Mouse (Mus musculus) MEL (cell line): ENCODE results near the gene Rab9. TPM values are rescaled to one million over a fixed set of nuclear protein-coding genes. Genes with fewer than 3 reads are reported as not detected.

Experiments used
- DNase-seq: peaks from one replicate; pipeline ENCODE4 v3.0.0; 2011; ENCODE audit warnings: low read depth, low spot score
- H3K27ac ChIP-seq: 2 replicates; pipeline ENCODE4 v1.5.1; 2012; ENCODE audit warnings: low read depth, mild to moderate bottlenecking, control low read depth, low read length, moderate library complexity; ENCODE audit not compliant: control insufficient read depth
- H3K27me3 ChIP-seq, 2 experiments: fragments of 150-350 bp in 1 of 2; sonication (generic) in 1 of 2; 2 replicates each; pipeline ENCODE4 v1.6.1; 2012; ENCODE audit warnings: low read length in 2 of 2, mild to moderate bottlenecking in 2 of 2, improper control_type of control experiment in 1 of 2, moderate library complexity in 1 of 2; ENCODE audit not compliant: insufficient read depth in 2 of 2, control insufficient read depth in 1 of 2
- H3K36me3 ChIP-seq, 2 experiments: 2 replicates each; pipeline ENCODE4 v1.6.1; 2012 to 2014; ENCODE audit warnings: low read length in 2 of 2, improper control_type of control experiment in 1 of 2, inconsistent platforms in 1 of 2, mild to moderate bottlenecking in 1 of 2; ENCODE audit not compliant: insufficient read depth in 2 of 2, control insufficient read depth in 1 of 2
- H3K4me1 ChIP-seq, 2 experiments: fragments of 150-350 bp in 1 of 2; sonication (generic) in 1 of 2; 2 replicates each; pipeline ENCODE4 v1.6.1; 2012; ENCODE audit warnings: low read length in 2 of 2, improper control_type of control experiment in 1 of 2, mild to moderate bottlenecking in 1 of 2; ENCODE audit not compliant: insufficient read depth in 2 of 2, control insufficient read depth in 1 of 2
- H3K4me3 ChIP-seq, 2 experiments: fragments of 150-350 bp in 1 of 2; sonication (generic) in 1 of 2; 2 replicates each; pipeline ENCODE4 v1.5.1; 2012; ENCODE audit warnings: low read depth in 2 of 2, low read length in 2 of 2, mild to moderate bottlenecking in 2 of 2, moderate library complexity in 2 of 2, control low read depth in 1 of 2, improper control_type of control experiment in 1 of 2; ENCODE audit not compliant: control insufficient read depth in 1 of 2, insufficient read depth in 1 of 2
- H3K79me2 ChIP-seq: 2 replicates; pipeline ENCODE4 v1.6.1; 2012; ENCODE audit warnings: mild to moderate bottlenecking, low read length, moderate library complexity; ENCODE audit not compliant: control insufficient read depth, poor library complexity, insufficient read depth
- H3K9ac ChIP-seq: 2 replicates; pipeline ENCODE4 v1.6.1; 2012; ENCODE audit warnings: low read depth, mild to moderate bottlenecking, control low read depth, low read length, moderate library complexity; ENCODE audit not compliant: control insufficient read depth, poor library complexity, severe bottlenecking
- H3K9me3 ChIP-seq: fragments of 150-350 bp; sonication (generic); replicated peaks from 2 replicates; pipeline ENCODE4 v1.6.1; 2012; ENCODE audit warnings: mild to moderate bottlenecking, low read length, improper control_type of control experiment, moderate library complexity; ENCODE audit not compliant: insufficient read depth
- BHLHE40 ChIP-seq: IDR thresholded peaks from 2 replicates; pipeline ENCODE4 v1.6.1; 2012; ENCODE audit warnings: low read depth, mild to moderate bottlenecking, inconsistent platforms, low read length, improper control_type of control experiment, borderline replicate concordance
- CHD1 ChIP-seq: IDR thresholded peaks from 2 replicates; pipeline ENCODE4 v1.6.1; 2012; ENCODE audit warnings: low read depth, mild to moderate bottlenecking, inconsistent platforms, low read length, improper control_type of control experiment
- CTCF ChIP-seq, 3 experiments: IDR thresholded peaks in 2 of 3; conservative IDR thresholded peaks in 1 of 3; 2 replicates each; pipeline ENCODE4 v1.5.1; 2011 to 2012; ENCODE audit warnings: low read length in 3 of 3, low read depth in 2 of 3, mild to moderate bottlenecking in 2 of 3, improper control_type of control experiment in 1 of 3, inconsistent platforms in 1 of 3, mixed read lengths in 1 of 3, moderate library complexity in 1 of 3; ENCODE audit not compliant: control insufficient read depth in 1 of 3, insufficient read depth in 1 of 3, poor library complexity in 1 of 3, severe bottlenecking in 1 of 3
- E2F4 ChIP-seq: IDR thresholded peaks from 2 replicates; pipeline ENCODE4 v1.6.1; 2011; ENCODE audit warnings: low read depth, low read length, improper control_type of control experiment, borderline replicate concordance
- ELF1 ChIP-seq: IDR thresholded peaks from 2 replicates; pipeline ENCODE4 v1.6.1; 2014; ENCODE audit warnings: low read depth, mild to moderate bottlenecking, inconsistent platforms, low read length, improper control_type of control experiment, moderate library complexity
- GATA1 ChIP-seq: IDR thresholded peaks from 2 replicates; pipeline ENCODE4 v1.6.1; 2011; ENCODE audit warnings: low read depth, low read length, improper control_type of control experiment
- HCFC1 ChIP-seq: IDR thresholded peaks from 2 replicates; pipeline ENCODE4 v1.6.1; 2012; ENCODE audit warnings: low read depth, mild to moderate bottlenecking, inconsistent platforms, low read length, improper control_type of control experiment, moderate library complexity
- JUND ChIP-seq: IDR thresholded peaks from 2 replicates; pipeline ENCODE4 v1.6.1; 2011; ENCODE audit warnings: low read depth, mild to moderate bottlenecking, improper control_type of control experiment, low read length
- KAT2A ChIP-seq: conservative IDR thresholded peaks from 2 replicates; pipeline ENCODE4 v1.6.1; 2012; ENCODE audit warnings: low read depth, low read length, improper control_type of control experiment, inconsistent platforms
- MAFK ChIP-seq: IDR thresholded peaks from 2 replicates; pipeline ENCODE4 v1.6.1; 2011; ENCODE audit warnings: low read depth, mild to moderate bottlenecking, low read length, improper control_type of control experiment, borderline replicate concordance
- MAX ChIP-seq: IDR thresholded peaks from 2 replicates; pipeline ENCODE4 v1.6.1; 2011; ENCODE audit warnings: low read length, improper control_type of control experiment
- MAZ ChIP-seq: IDR thresholded peaks from 2 replicates; pipeline ENCODE4 v1.6.1; 2012; ENCODE audit warnings: low read depth, mild to moderate bottlenecking, inconsistent platforms, low read length, improper control_type of control experiment
- MEF2A ChIP-seq: IDR thresholded peaks from 2 replicates; pipeline ENCODE4 v1.6.1; 2014; ENCODE audit warnings: low read depth, mild to moderate bottlenecking, inconsistent platforms, low read length, improper control_type of control experiment; ENCODE audit not compliant: poor library complexity, insufficient replicate concordance, severe bottlenecking; ENCODE audit errors: extremely low read depth
- MYC ChIP-seq: IDR thresholded peaks from 2 replicates; pipeline ENCODE4 v1.6.1; 2011; ENCODE audit warnings: low read depth, mild to moderate bottlenecking, low read length, improper control_type of control experiment, moderate library complexity
- NELFE ChIP-seq: IDR thresholded peaks from 2 replicates; pipeline ENCODE4 v1.6.1; 2011; ENCODE audit warnings: low read depth, low read length, improper control_type of control experiment
- NRF1 ChIP-seq: IDR thresholded peaks from 2 replicates; pipeline ENCODE4 v1.6.1; 2014; ENCODE audit warnings: low read depth, mild to moderate bottlenecking, inconsistent platforms, low read length, improper control_type of control experiment, moderate library complexity; ENCODE audit not compliant: poor library complexity, insufficient read depth, severe bottlenecking
- POLR2A ChIP-seq, 2 experiments: IDR thresholded peaks; 2 replicates each; pipeline ENCODE4 v1.6.1; 2011 to 2012; ENCODE audit warnings: low read length in 2 of 2, mild to moderate bottlenecking in 2 of 2, control low read depth in 1 of 2, improper control_type of control experiment in 1 of 2, low read depth in 1 of 2, moderate library complexity in 1 of 2; ENCODE audit not compliant: control insufficient read depth in 1 of 2, insufficient read depth in 1 of 2, poor library complexity in 1 of 2
- POLR2AphosphoS5 ChIP-seq: IDR thresholded peaks from 2 replicates; pipeline ENCODE4 v1.6.1; 2012; ENCODE audit warnings: low read depth, borderline replicate concordance, mild to moderate bottlenecking, inconsistent platforms, low read length, moderate library complexity, mixed read lengths
- RAD21 ChIP-seq: IDR thresholded peaks from 2 replicates; pipeline ENCODE4 v1.6.1; 2011; ENCODE audit warnings: mild to moderate bottlenecking, low read depth, low read length, improper control_type of control experiment
- RCOR1 ChIP-seq: IDR thresholded peaks from 2 replicates; pipeline ENCODE4 v1.6.1; 2012; ENCODE audit warnings: low read depth, mild to moderate bottlenecking, inconsistent platforms, low read length, improper control_type of control experiment
- SIN3A ChIP-seq: IDR thresholded peaks from 2 replicates; pipeline ENCODE4 v1.6.1; 2012; ENCODE audit warnings: low read length, improper control_type of control experiment, inconsistent platforms
- TAL1 ChIP-seq: IDR thresholded peaks from 2 replicates; pipeline ENCODE4 v1.6.1; 2012; ENCODE audit warnings: mild to moderate bottlenecking, inconsistent platforms, low read length, moderate library complexity, mixed read lengths
- USF1 ChIP-seq: IDR thresholded peaks from 2 replicates; pipeline ENCODE4 v1.6.1; 2014; ENCODE audit warnings: low read depth, mild to moderate bottlenecking, inconsistent platforms, low read length, improper control_type of control experiment, moderate library complexity
- USF2 ChIP-seq, 2 experiments: IDR thresholded peaks; 2 replicates each; pipeline ENCODE4 v1.6.1; 2011 to 2012; ENCODE audit warnings: improper control_type of control experiment in 2 of 2, low read length in 2 of 2, borderline replicate concordance in 1 of 2, inconsistent platforms in 1 of 2, low read depth in 1 of 2, mild to moderate bottlenecking in 1 of 2; ENCODE audit not compliant: insufficient read depth in 1 of 2
- polyA plus RNA-seq, 2 experiments: library from polyadenylated mRNA; stranded (reverse) in 1 of 2; unstranded in 1 of 2; fragments of >175 nt in 1 of 2; fragments of >200 nt in 1 of 2; gene quantifications; 2 replicates each; pipeline versions ENCODE4 v1.2.1 to v1.2.4; 2012; ENCODE audit warnings: low replicate concordance in 2 of 2, low read depth in 1 of 2; ENCODE audit not compliant: insufficient read length in 2 of 2, insufficient read depth in 1 of 2, missing spikeins in 1 of 2
- total RNA-seq: library from RNA; depleted of rRNA; stranded (reverse); fragments of 300-350 nt; gene quantifications from 2 replicates; pipeline ENCODE4 v1.2.3, GENCODE M21; 2012

Rab9 gene
- total and polyA plus RNA-seq, 3 experiments, result 32.3 to 136 (median 50.0) TPM

GRCm38 (mm10) chrX:166440036-166440615 lies 39.5 kb downstream of the Rab9 start, which contains the start of gene Trappc2:
Trappc2 (plus strand) TSS chrX:166440574.
- Histone ChIP-seq H3K4me1 (peaks cover 10% of the 10 kb centered on the region in 2 experiments), H3K9me3 (no peaks in the 10 kb centered on the region), H3K36me3 (peaks cover 5 to 30% of the 10 kb centered on the region in 2 experiments), H3K27ac (peak within 1 kb of the TSS; percentile 57), H3K79me2 (peaks cover 11% of the 10 kb centered on the region), H3K27me3 (no peaks in the 10 kb centered on the region), H3K9ac (peak within 1 kb of the TSS; percentile 92), H3K4me3 (peak within 1 kb of the TSS; percentile 74 to 78)
- DNase-seq, result peak; percentile 73
- no peak for TF ChIP-seq JUND
- no peak for TF ChIP-seq CTCF (IDR thresholded peaks at IDR 0.05 in 2 of 3, conservative IDR thresholded peaks at IDR 0.05 in 1 of 3; ENCODE audit: control insufficient read depth in 1 of 3, insufficient read depth in 1 of 3, low read depth in 2 of 3, low read length in 3 of 3, poor library complexity in 1 of 3, severe bottlenecking in 1 of 3)
- TF ChIP-seq RCOR1, result no peak
- TF ChIP-seq KAT2A, result no peak
- peak; percentile 30; the same call in 1 of the 2 replicates for TF ChIP-seq MAX
- TF ChIP-seq SIN3A, result peak; percentile 59; the same call in 1 of the 2 replicates
- no peak for TF ChIP-seq USF1
- no peak for TF ChIP-seq CHD1
- TF ChIP-seq MYC, result peak; percentile 66; the same call in 1 of the 2 replicates
- 0 out of 2 replicates have a peak, but pooled peaks have one; percentile 26 for TF ChIP-seq GATA1
- TF ChIP-seq BHLHE40, result no peak
- no peak for TF ChIP-seq USF2 (IDR thresholded peaks at IDR 0.05; ENCODE audit: borderline replicate concordance in 1 of 2, insufficient read depth in 1 of 2, low read depth in 1 of 2, low read length in 2 of 2)
- TF ChIP-seq E2F4, result no peak
- no peak for TF ChIP-seq NRF1
- TF ChIP-seq MAFK, result no peak
- TF ChIP-seq NELFE, result no peak
- no peak for TF ChIP-seq MAZ
- no peak for TF ChIP-seq RAD21
- TF ChIP-seq POLR2A (IDR thresholded peaks at IDR 0.05; ENCODE audit: control insufficient read depth in 1 of 2, insufficient read depth in 1 of 2, low read depth in 1 of 2, low read length in 2 of 2, poor library complexity in 1 of 2), result no peak; a peak in 2 of 4 replicates
- TF ChIP-seq HCFC1, result no peak

GRCm38 (mm10) chrX:166434812-166435211 lies 44.9 kb downstream of the Rab9 start:
- H3K9ac ChIP-seq, result no peak overlapping the region
- H3K9me3 ChIP-seq, result no peaks in the 10 kb centered on the region
- peaks cover under 1% of the 10 kb centered on the region; the same call in 1 of the 2 replicates for H3K79me2 ChIP-seq
- H3K4me1 ChIP-seq, result peaks cover 5 to 8% of the 10 kb centered on the region in 2 experiments
- H3K36me3 ChIP-seq, result peaks cover 17 to 27% of the 10 kb centered on the region in 2 experiments
- H3K27me3 ChIP-seq, result no peaks in the 10 kb centered on the region
- no peak for TF ChIP-seq MEF2A
- TF ChIP-seq TAL1, result no peak
- no peak for TF ChIP-seq HCFC1
- no peak for TF ChIP-seq POLR2AphosphoS5
- TF ChIP-seq GATA1, result no peak
- TF ChIP-seq ELF1, result no peak
- TF ChIP-seq E2F4, result no peak
- TF ChIP-seq JUND, result no peak
- no peak for DNase-seq
- no peak overlapping the region for H3K4me3 ChIP-seq
- H3K27ac ChIP-seq, result no peak overlapping the region
